Mouse (Mus musculus): Measurements from ENCODE around the gene Spns3. TPM values are rescaled to one million over a fixed set of nuclear protein-coding genes. Genes with fewer than 3 reads are reported as not detected.

The Spns3 gene
- total RNA-seq, 2 experiments from 2014 or later: 0.10 TPM; not detected in 1

GRCm38 (mm10) chr11:72522616-72523041 is 27.7 kb downstream of the Spns3 start:
- intact Hi-C loops (cut with DNase I; ENCODE audit: low total_unique reads): no loop called here
- peak; percentile 60 for DNase-seq

GRCm38 (mm10) chr11:72521598-72522541 is 28.4 kb downstream of the Spns3 start:
- intact Hi-C loops (cut with DNase I; ENCODE audit: low total_unique reads): no loop called here
- peak; percentile 42 for DNase-seq

GRCm38 (mm10) chr11:72519895-72520294 is 30.4 kb downstream of the Spns3 start:
- intact Hi-C loops (cut with DNase I; ENCODE audit: low total_unique reads): no loop called here
- no peak for DNase-seq

GRCm38 (mm10) chr11:72519189-72519588 is 31.1 kb downstream of the Spns3 start:
- no peak for DNase-seq
- intact Hi-C loops (cut with DNase I; ENCODE audit: low total_unique reads): no loop called here

- no peak for DNase-seq
- intact Hi-C loops (cut with DNase I; ENCODE audit: low total_unique reads): no loop called here
These were observed 31.9 kb downstream of the Spns3 start for GRCm38 (mm10) chr11:72518449-72518848.

- no peak for DNase-seq
- intact Hi-C loops (cut with DNase I; ENCODE audit: low total_unique reads): no loop called here
These were observed 35.3 kb downstream of the Spns3 start for GRCm38 (mm10) chr11:72514967-72515366.

- intact Hi-C loops (cut with DNase I; ENCODE audit: low total_unique reads): no loop called here
- no peak for DNase-seq
These were observed 41.7 kb downstream of the Spns3 start for GRCm38 (mm10) chr11:72508651-72509050.

GRCm38 (mm10) chr11:72507651-72508050 is 42.7 kb downstream of the Spns3 start:
- peak; percentile 57 for DNase-seq
- intact Hi-C loops (cut with DNase I; ENCODE audit: low total_unique reads): no loop called here

- intact Hi-C loops (cut with DNase I; ENCODE audit: low total_unique reads): no loop called here
- DNase-seq: no peak
These were observed 46.1 kb downstream of the Spns3 start for GRCm38 (mm10) chr11:72504016-72504797.

- intact Hi-C loops (cut with DNase I; ENCODE audit: low total_unique reads): no loop called here
These were observed 46.8 kb downstream of the Spns3 start for GRCm38 (mm10) chr11:72503501-72503921.

GRCm38 (mm10) chr11:72502236-72502635 is 48.1 kb downstream of the Spns3 start:
- intact Hi-C loops (cut with DNase I; ENCODE audit: low total_unique reads): no loop called here
- no peak for DNase-seq

More at GRCm38 (mm10) chr11:72503501-72503921, 46.8 kb downstream of the Spns3 start:
- DNase-seq: no peak

- no peak for DNase-seq
- intact Hi-C loops (cut with DNase I; ENCODE audit: low total_unique reads): no loop called here
These were observed 48.8 kb downstream of the Spns3 start for GRCm38 (mm10) chr11:72501426-72502002.

- intact Hi-C loops (cut with DNase I; ENCODE audit: low total_unique reads): no loop called here
These were observed 50.2 kb downstream of the Spns3 start for GRCm38 (mm10) chr11:72500139-72500538.

GRCm38 (mm10) chr11:72497367-72497766 is 52.9 kb downstream of the Spns3 start:
- intact Hi-C loops (cut with DNase I; ENCODE audit: low total_unique reads): no loop called here
- DNase-seq: no peak

More at GRCm38 (mm10) chr11:72500139-72500538, 50.2 kb downstream of the Spns3 start:
- DNase-seq: no peak

- intact Hi-C loops (cut with DNase I; ENCODE audit: low total_unique reads): no loop called here
- DNase-seq: no peak
These were observed 53.5 kb downstream of the Spns3 start for GRCm38 (mm10) chr11:72496775-72497174.

GRCm38 (mm10) chr11:72496066-72496465 is 54.2 kb downstream of the Spns3 start:
- no peak for DNase-seq
- intact Hi-C loops (cut with DNase I; ENCODE audit: low total_unique reads): no loop called here

- intact Hi-C loops (cut with DNase I; ENCODE audit: low total_unique reads): loop anchor here (5.0 kb wide), 1 partner anchor 68 kb away; no protein-coding TSS in a partner anchor
- no peak for DNase-seq
These were observed 56.0 kb downstream of the Spns3 start for GRCm38 (mm10) chr11:72494046-72494988.

- no peak for DNase-seq
- intact Hi-C loops (cut with DNase I; ENCODE audit: low total_unique reads): loop anchor here (5.0 kb wide), 1 partner anchor 71 kb away; no protein-coding TSS in a partner anchor
These were observed 59.0 kb downstream of the Spns3 start for GRCm38 (mm10) chr11:72491130-72491960.
